Mouse (Mus musculus) olfactory bulb, adult 2 months (tissue): ENCODE measurements around the gene Chek2.

Experiments
- CTCF ChIP-seq: fragments of 200-500 bp; IDR thresholded peaks from 2 replicates; pipeline ENCODE4 v1.5.1; 2012; ENCODE audit warnings: low read depth, mild to moderate bottlenecking, low read length, moderate library complexity; ENCODE audit not compliant: insufficient read depth
- POLR2A ChIP-seq: fragments of 200-500 bp; IDR thresholded peaks from 2 replicates; pipeline ENCODE4 v1.6.1; 2012; ENCODE audit warnings: mild to moderate bottlenecking, low read depth, low read length, moderate library complexity; ENCODE audit not compliant: insufficient read depth

- TF ChIP-seq POLR2A: no peak
- no peak for TF ChIP-seq CTCF
Measured at GRCm38 (mm10) chr5:110794363-110794762, 45.4 kb upstream of the Chek2 start.
